Mouse (Mus musculus) embryonic facial prominence, embryonic 12.5 days (tissue): Measurements from ENCODE around the gene Plod3. TPM values are rescaled to one million over a fixed set of nuclear protein-coding genes. Genes with fewer than 3 reads are reported as not detected.

Source experiments
- ATAC-seq: fragments of 200-750 bp; cut with Nextera tagmentation; 2 replicates; pipeline ENCODE4 v1.8.0; 2017; ENCODE audit not compliant: insufficient number of reproducible peaks, insufficient read depth, low FRiP score, low TSS enrichment
- H3K27ac ChIP-seq: fragments of 300-500 bp; sonication (generic); 2 replicates; pipeline ENCODE4 v1.5.1; 2016; ENCODE audit warnings: mild to moderate bottlenecking
- H3K27me3 ChIP-seq: fragments of 300-500 bp; sonication (generic); 2 replicates; pipeline ENCODE4 v1.6.1; 2016; ENCODE audit warnings: mild to moderate bottlenecking, moderate library complexity
- H3K36me3 ChIP-seq: fragments of 300-500 bp; sonication (generic); 2 replicates; pipeline ENCODE4 v1.6.1; 2016; ENCODE audit warnings: mild to moderate bottlenecking
- H3K4me1 ChIP-seq: fragments of 300-500 bp; sonication (generic); 2 replicates; pipeline ENCODE4 v1.6.1; 2016
- H3K4me2 ChIP-seq: fragments of 300-500 bp; sonication (generic); replicated peaks from 2 replicates; pipeline ENCODE4 v1.6.1; 2016; ENCODE audit warnings: mild to moderate bottlenecking, moderate library complexity
- H3K4me3 ChIP-seq: fragments of 300-500 bp; sonication (generic); 2 replicates; pipeline ENCODE4 v1.5.1; 2016; ENCODE audit warnings: mild to moderate bottlenecking
- H3K9ac ChIP-seq: fragments of 300-500 bp; sonication (generic); 2 replicates; pipeline ENCODE4 v1.6.1; 2016; ENCODE audit warnings: mild to moderate bottlenecking, moderate library complexity
- H3K9me3 ChIP-seq: fragments of 300-500 bp; sonication (generic); 2 replicates; pipeline ENCODE4 v1.6.1; 2016; ENCODE audit warnings: mild to moderate bottlenecking, moderate library complexity
- whole genome bisulfite sequencing: fragments of 180-500 bp; shearing (Covaris S2); methylation state at CpG from one replicate; pipeline ENCODE4 v1.1.7; 2016; 5-methylcytosine and 5-hydroxymethylcytosine counted together
- polyA plus RNA-seq: library from polyadenylated mRNA; unstranded; fragments of >200 nt; fragmentation: Nextera tagmentation; extraction: Ambion mirVana; gene quantifications from 2 replicates; pipeline ENCODE4 v1.2.1, GENCODE M21; 2016

The Plod3 gene
- polyA plus RNA-seq, 1 experiment from 2014 or later, result 41.5 TPM

DNA sequence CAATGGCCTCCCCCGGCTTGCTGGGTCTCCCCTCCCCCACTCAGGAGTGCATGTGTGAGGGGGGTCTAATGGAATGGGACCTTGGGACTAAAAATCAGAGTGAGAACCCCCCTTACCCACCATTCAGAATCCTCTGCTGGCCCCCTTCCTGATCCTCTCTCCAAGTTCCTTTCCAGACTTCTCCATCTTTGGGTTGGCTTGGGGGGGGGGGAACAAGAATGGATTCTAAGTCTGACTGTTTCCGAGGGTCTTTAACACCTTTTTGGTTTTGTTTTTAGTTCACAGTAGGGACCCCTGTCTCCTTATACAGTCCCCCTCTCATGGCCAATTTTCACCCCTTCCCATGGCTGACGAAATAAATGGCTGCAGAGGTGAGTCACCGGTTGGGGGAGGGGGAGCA is 39.3 kb downstream of the Plod3 start, which contains the start of gene Vgf:
Gene Vgf, plus strand, starts transcription at position 301 of the 400 bp plus-strand sequence.
- Histone ChIP-seq H3K9me3 (no peaks in the 10 kb centered on the region), H3K27me3 (peaks cover 72% of the 10 kb centered on the region), H3K4me3 (no peak within 1 kb of the TSS), H3K36me3 (no peaks in the 10 kb centered on the region), H3K9ac (no peak within 1 kb of the TSS), H3K4me2 (0 out of 2 replicates have a peak within 1 kb of the TSS, but pooled peaks have one; percentile 8), H3K4me1 (peaks cover 23% of the 10 kb centered on the region), H3K27ac (no peak within 1 kb of the TSS)
- no peak for ATAC-seq
- WGBS, result 27% methylated on average over 3 of the region's 4 CpGs

DNA sequence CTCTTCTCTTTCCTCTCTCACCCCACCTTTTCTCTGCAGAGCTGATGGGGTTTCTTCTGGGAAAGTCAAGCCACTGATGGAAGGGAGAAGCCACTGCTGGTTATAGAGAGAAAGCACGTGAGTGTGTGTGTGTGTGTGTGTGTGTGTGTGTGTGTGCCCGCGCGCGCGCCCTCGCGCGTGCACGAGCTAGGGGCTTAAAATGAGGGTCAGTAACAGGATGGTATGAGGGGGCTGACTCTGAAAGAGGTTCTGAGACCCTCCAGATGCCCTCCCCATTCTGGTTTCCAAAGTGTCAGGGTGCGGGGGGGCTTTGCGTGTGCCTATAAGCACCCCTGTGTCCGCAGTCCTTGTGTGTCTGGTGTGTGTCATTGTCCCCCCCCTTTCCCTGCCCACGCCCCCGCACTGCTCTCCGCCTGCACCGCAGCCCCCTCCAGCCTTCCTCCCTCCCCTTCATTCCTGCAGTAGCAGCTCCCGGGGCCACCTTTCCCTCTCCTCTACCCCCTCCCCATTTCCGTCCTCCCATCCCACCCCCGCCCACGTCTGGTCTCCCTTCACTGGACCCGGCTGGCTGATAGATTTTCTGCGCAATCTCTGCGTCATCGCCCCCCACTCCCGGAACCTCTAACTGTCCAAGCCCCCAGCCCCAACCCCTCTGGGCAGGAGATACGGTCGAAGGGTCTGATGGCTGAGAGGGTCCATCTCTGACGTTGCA is 41.9 kb downstream of the Plod3 start:
- no peaks in the 10 kb centered on the region for H3K36me3 ChIP-seq
- H3K27ac ChIP-seq, result no peak overlapping the region
- peaks cover 89% of the 10 kb centered on the region for H3K27me3 ChIP-seq
- ATAC-seq, result no peak
- H3K4me3 ChIP-seq, result peak overlapping the region; percentile 28
- H3K4me2 ChIP-seq, result 0 out of 2 replicates have a peak overlapping the region, but pooled peaks have one; percentile 7
- 4% methylated on average over 27 of the region's 29 CpGs for WGBS
- peaks cover 37% of the 10 kb centered on the region for H3K4me1 ChIP-seq
- no peaks in the 10 kb centered on the region for H3K9me3 ChIP-seq
- no peak overlapping the region for H3K9ac ChIP-seq

DNA sequence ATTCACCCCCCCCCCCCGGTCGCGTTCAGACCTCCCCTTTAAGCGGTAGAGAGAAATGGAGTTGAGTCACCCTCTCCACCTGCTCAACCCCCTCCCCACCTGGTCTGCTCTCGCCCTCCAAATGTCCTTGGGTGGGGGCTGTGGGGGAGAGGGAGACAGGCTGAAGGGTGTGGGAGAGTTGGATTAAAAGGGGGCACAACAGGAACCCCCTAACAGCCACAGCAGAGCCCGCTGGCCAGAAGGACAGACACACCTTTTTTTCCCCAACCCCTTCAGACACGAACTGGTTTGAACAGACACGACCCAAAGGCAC is 42.4 kb downstream of the Plod3 start:
- Histone ChIP-seq H3K4me1 (peaks cover 37% of the 10 kb centered on the region), H3K9ac (no peak overlapping the region), H3K27ac (no peak overlapping the region), H3K27me3 (peaks cover 86% of the 10 kb centered on the region), H3K4me3 (peak overlapping the region; percentile 28), H3K9me3 (no peaks in the 10 kb centered on the region), H3K4me2 (peak overlapping the region; percentile 99), H3K36me3 (no peaks in the 10 kb centered on the region)
- 4% methylated on average over 8 of the region's 8 CpGs for WGBS
- no peak for ATAC-seq

DNA sequence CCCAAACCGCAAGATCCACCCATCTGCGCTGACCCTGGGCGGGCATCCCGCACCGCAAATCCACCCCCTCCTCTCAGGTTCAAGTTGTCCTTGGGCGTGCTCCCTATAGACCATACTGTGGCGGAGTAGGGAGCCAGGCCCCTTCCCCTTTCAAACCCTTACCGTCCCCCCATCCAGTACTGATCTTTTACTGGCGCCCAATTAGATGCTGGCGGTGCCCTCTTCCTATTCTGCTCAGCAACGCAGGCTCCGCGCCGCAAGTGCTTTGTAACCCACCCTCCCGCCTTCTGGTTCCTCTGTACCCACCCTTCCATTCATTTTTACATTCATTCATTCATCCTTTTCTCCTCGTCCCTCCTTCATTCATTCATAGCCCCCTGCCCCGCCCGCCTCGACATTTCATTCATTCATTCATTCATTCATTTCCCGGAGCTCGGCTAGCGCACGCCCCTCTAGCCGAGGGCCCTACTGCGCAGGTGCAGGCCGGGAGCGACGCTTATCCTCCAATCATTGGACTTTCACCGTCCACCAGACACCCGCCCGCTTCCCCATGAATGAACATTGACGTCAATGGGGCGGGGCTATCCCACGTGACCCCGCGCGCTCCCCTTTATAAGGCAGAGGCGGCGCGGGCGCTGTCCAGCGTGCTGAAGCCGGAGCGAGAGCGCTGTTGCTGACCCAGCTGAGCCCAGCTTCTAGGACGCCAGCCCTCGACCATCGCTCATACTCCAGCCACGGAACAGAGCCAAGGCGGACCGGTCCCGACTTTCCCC is 43.0 kb downstream of the Plod3 start:
- Histone ChIP-seq H3K4me3 (peak overlapping the region; percentile 28), H3K9me3 (no peaks in the 10 kb centered on the region), H3K9ac (no peak overlapping the region), H3K27ac (no peak overlapping the region), H3K4me2 (peak overlapping the region; percentile 99), H3K27me3 (peaks cover 80% of the 10 kb centered on the region), H3K36me3 (no peaks in the 10 kb centered on the region), H3K4me1 (peaks cover 35% of the 10 kb centered on the region)
- WGBS, result under 1% methylated on average over 52 of the region's 52 CpGs
- ATAC-seq, result peak; percentile 44; the same call in 1 of the 2 replicates

DNA sequence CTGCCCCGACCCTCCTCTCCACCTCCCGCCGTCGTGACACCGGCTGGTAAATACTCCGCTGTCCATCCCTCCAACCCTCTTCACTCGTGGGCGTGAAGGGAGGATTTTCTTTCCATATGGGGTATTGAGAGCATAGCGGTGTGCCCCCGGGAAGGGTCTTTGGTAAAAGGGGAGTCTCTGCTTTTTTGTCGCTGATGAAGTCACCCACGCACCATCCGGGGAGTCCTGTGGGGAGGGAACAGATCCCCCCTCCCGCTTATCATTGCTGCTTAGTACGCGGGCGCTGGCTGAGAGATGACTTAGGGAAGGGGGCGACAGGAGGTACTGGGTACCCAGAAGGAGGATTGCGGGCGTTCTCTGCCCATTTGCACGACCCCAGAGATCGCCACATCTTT is 43.6 kb downstream of the Plod3 start:
- Histone ChIP-seq H3K27ac (no peak overlapping the region), H3K36me3 (no peaks in the 10 kb centered on the region), H3K4me2 (peak overlapping the region; percentile 99), H3K27me3 (peaks cover 74% of the 10 kb centered on the region), H3K9ac (no peak overlapping the region), H3K4me1 (peaks cover 33% of the 10 kb centered on the region), H3K9me3 (no peaks in the 10 kb centered on the region), H3K4me3 (peak overlapping the region; percentile 28; the same call in 1 of the 2 replicates)
- no peak for ATAC-seq
- 13% methylated on average over 22 of the region's 22 CpGs for WGBS

DNA sequence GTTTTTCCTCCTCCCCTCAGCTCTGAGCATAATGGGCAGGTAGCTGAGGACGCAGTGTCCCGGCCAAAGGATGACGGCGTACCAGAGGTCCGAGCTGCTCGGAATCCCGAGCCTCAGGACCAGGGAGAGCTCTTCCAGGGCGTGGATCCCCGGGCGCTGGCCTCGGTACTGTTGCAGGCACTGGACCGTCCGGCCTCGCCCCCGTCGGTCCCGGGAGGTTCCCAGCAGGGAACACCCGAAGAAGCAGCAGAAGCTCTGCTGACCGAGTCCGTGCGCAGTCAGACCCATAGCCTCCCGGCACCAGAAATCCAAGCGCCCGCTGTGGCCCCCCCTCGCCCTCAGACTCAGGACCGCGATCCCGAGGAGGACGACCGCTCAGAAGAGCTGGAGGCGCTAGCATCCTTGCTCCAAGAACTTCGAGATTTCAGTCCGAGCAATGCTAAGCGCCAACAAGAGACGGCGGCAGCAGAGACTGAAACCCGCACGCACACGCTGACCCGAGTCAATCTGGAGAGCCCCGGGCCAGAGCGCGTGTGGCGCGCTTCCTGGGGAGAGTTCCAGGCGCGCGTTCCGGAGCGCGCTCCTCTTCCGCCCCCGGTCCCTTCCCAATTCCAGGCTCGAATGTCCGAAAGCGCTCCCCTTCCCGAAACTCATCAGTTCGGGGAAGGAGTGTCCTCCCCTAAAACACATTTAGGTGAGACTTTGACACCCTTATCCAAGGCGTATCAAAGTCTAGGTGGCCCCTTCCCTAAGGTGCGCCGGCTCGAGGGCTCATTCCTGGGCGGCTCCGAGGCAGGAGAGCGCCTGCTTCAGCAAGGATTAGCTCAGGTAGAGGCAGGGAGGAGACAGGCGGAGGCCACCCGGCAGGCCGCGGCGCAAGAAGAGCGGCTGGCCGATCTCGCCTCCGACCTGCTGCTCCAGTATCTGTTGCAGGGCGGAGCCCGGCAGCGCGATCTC is 44.5 kb downstream of the Plod3 start:
- Histone ChIP-seq H3K27me3 (peaks cover 65% of the 10 kb centered on the region), H3K4me1 (peaks cover 33% of the 10 kb centered on the region), H3K36me3 (no peaks in the 10 kb centered on the region), H3K9ac (no peak overlapping the region), H3K4me3 (peak overlapping the region; percentile 45), H3K9me3 (no peaks in the 10 kb centered on the region), H3K27ac (no peak overlapping the region), H3K4me2 (peak overlapping the region; percentile 99)
- ATAC-seq, result no peak
- WGBS, result under 1% methylated on average over 78 of the region's 78 CpGs

DNA sequence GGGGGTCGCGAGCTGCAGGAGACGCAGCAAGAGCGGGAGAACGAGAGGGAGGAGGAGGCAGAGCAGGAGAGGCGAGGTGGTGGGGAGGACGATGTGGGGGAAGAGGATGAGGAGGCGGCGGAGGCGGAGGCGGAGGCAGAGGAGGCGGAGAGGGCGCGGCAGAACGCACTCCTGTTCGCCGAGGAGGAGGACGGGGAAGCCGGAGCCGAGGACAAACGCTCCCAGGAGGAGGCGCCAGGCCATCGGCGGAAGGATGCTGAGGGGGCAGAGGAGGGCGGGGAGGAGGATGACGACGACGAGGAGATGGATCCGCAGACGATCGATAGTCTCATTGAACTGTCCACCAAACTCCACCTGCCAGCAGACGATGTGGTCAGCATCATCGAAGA is 45.2 kb downstream of the Plod3 start:
- Histone ChIP-seq H3K4me1 (peaks cover 33% of the 10 kb centered on the region), H3K36me3 (peaks cover 3% of the 10 kb centered on the region; the same call in 1 of the 2 replicates), H3K9ac (peak overlapping the region; percentile 24; the same call in 1 of the 2 replicates), H3K27me3 (peaks cover 58% of the 10 kb centered on the region), H3K27ac (no peak overlapping the region), H3K4me2 (peak overlapping the region; percentile 99), H3K9me3 (no peaks in the 10 kb centered on the region), H3K4me3 (peak overlapping the region; percentile 45)
- no peak for ATAC-seq
- WGBS, result 1% methylated on average over 31 of the region's 33 CpGs

DNA sequence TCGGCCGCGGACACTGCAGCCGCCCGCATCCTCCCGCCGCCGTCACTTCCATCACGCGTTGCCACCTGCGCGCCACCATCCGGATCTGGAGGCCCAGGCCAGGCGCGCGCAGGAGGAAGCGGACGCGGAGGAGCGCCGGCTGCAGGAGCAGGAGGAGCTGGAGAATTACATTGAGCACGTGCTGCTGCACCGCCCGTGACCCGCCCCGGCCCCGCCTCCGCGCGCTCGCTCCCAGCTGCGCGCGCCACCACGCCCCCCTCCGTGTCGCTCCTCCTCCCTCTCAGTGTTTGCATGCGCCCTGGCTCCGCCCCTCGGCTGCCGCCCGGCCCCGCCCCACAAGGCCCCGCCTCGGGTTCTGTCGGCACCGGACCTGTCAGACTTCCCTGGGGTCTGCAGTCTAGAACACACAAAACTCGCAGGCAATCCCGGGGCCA is 45.8 kb downstream of the Plod3 start:
- peak; percentile 77 for ATAC-seq
- H3K27ac ChIP-seq, result no peak overlapping the region

DNA sequence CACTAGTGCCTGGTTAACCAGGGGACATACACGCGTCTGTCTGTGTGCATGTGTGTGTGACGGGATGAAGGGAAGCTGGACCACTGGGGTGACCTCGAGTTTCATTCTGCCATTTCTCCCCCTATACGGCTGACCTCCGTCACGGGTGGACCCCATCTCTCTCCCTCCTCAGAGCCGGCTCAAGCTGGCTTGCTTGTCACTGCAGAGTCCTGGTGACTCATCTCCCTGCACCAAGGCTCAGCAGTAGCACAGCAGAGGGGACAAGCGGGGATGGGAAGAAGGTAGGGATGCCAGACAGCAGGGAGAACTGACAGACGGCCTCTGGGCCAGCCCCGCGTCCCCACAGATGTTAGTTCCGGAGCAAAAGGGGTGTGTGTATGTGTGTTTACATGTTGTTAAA is 49.4 kb downstream of the Plod3 start:
- H3K36me3 ChIP-seq, result peaks cover 42% of the 10 kb centered on the region
- no peak for ATAC-seq
- no peak overlapping the region for H3K9ac ChIP-seq
- no peak overlapping the region for H3K4me3 ChIP-seq
- H3K27me3 ChIP-seq, result peaks cover 18% of the 10 kb centered on the region
- H3K4me1 ChIP-seq, result peaks cover 13% of the 10 kb centered on the region
- WGBS, result 85% methylated on average over 13 of the region's 13 CpGs
- no peaks in the 10 kb centered on the region for H3K9me3 ChIP-seq
- no peak overlapping the region for H3K4me2 ChIP-seq
- no peak overlapping the region for H3K27ac ChIP-seq

More for the DNA sequence above, 45.8 kb downstream of the Plod3 start:
- Histone ChIP-seq H3K4me3 (peak overlapping the region; percentile 45), H3K9ac (peak overlapping the region; percentile 36), H3K4me1 (peaks cover 33% of the 10 kb centered on the region), H3K27me3 (peaks cover 54% of the 10 kb centered on the region), H3K4me2 (peak overlapping the region; percentile 99), H3K9me3 (no peaks in the 10 kb centered on the region), H3K36me3 (peaks cover 10% of the 10 kb centered on the region)
- under 1% methylated on average over 42 of the region's 49 CpGs for WGBS

DNA sequence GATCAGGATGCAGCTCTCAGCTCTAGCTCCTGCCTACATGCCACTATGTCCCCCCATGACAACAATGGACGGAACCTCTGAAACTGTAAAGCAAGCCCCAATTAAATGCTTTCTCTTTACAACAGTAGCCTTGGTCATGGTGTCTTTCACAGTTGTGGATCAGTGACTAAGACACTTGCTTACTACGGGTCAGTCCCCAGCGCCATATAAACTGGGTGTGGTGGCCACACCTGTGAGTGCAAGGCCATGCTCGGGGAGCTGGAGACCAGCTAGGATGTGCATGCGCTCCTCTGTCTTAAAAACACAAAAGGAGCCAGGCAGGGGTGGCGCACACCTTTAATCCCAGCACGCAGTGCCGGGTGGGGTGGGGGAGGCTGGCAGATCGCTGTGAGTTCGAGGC is 52.6 kb downstream of the Plod3 start:
- Histone ChIP-seq H3K36me3 (peaks cover 59% of the 10 kb centered on the region), H3K4me1 (no peaks in the 10 kb centered on the region)

DNA sequence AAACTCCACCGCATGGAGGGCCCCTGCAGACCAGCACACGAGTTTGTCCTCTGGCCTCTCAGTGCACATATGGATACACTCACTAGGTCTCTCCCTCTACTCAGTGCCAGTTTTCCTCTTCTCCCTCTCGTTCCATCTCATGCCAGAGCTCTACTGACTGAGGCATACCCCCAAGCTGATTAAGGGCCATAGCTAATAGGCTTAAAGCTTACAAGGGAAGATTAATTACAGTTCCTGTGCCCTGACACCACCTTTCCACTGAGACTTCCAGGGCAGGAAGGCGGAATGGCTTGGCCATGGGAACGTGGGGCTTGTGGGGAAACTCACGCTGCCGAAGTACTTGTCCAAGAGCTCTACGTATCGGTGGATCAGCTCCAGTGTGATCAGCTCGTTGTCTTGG is 54.6 kb downstream of the Plod3 start:
- Histone ChIP-seq H3K27me3 (no peaks in the 10 kb centered on the region), H3K9ac (no peak overlapping the region), H3K4me3 (no peak overlapping the region), H3K27ac (no peak overlapping the region), H3K9me3 (no peaks in the 10 kb centered on the region), H3K4me2 (no peak overlapping the region), H3K4me1 (peaks cover 11% of the 10 kb centered on the region; the same call in 1 of the 2 replicates), H3K36me3 (peaks cover 59% of the 10 kb centered on the region)
- 85% methylated on average over 10 of the region's 10 CpGs for WGBS
- ATAC-seq, result no peak

More for the DNA sequence above, 52.6 kb downstream of the Plod3 start:
- Histone ChIP-seq H3K4me3 (no peak overlapping the region), H3K27ac (no peak overlapping the region), H3K9ac (no peak overlapping the region), H3K27me3 (no peaks in the 10 kb centered on the region), H3K4me2 (no peak overlapping the region), H3K9me3 (no peaks in the 10 kb centered on the region)
- whole genome bisulfite sequencing, result 94% methylated on average over 10 of the region's 10 CpGs
- ATAC-seq, result no peak
